Mouse (Mus musculus) embryonic facial prominence, embryonic 11.5 days (tissue): ENCODE measurements at regions not wholly inside any gene's neighbourhood (a gene's known extent, or its start where the extent isn't known, plus 50 kb on each side); places are given as distances from the start of the nearest gene placed in this dataset.

Experiments
- ATAC-seq: fragments of 200-750 bp; cut with Nextera tagmentation; replicated peaks from 2 replicates; pipeline ENCODE4 v1.8.0; 2017; ENCODE audit warnings: low read depth; ENCODE audit not compliant: insufficient number of reproducible peaks, low FRiP score, low TSS enrichment
- DNase-seq: peaks from one replicate; pipeline ENCODE4 v3.0.0-alpha.2; 2015; ENCODE audit warnings: low spot score
- H3K27ac ChIP-seq: fragments of 300-500 bp; sonication (generic); replicated peaks from 2 replicates; pipeline ENCODE4 v1.5.1; 2014; ENCODE audit warnings: mild to moderate bottlenecking, low read depth, low read length, control low read depth
- H3K27me3 ChIP-seq: fragments of 300-500 bp; sonication (generic); 2 replicates; pipeline ENCODE4 v1.6.1; 2014; ENCODE audit warnings: mild to moderate bottlenecking, low read length, moderate library complexity, mixed read lengths; ENCODE audit not compliant: control insufficient read depth, insufficient read depth
- H3K36me3 ChIP-seq: fragments of 300-500 bp; sonication (generic); replicated peaks from 2 replicates; pipeline ENCODE4 v1.6.1; 2014; ENCODE audit warnings: low read depth, mild to moderate bottlenecking, low read length, moderate library complexity, mixed read lengths; ENCODE audit not compliant: control insufficient read depth, insufficient read depth
- H3K4me1 ChIP-seq: fragments of 300-500 bp; sonication (generic); 2 replicates; pipeline ENCODE4 v1.6.1; 2014; ENCODE audit warnings: low read length, mixed read lengths; ENCODE audit not compliant: control insufficient read depth, insufficient read depth
- H3K4me2 ChIP-seq: fragments of 300-500 bp; sonication (generic); 2 replicates; pipeline ENCODE4 v1.6.1; 2014; ENCODE audit warnings: low read depth, mild to moderate bottlenecking, control low read depth, low read length, moderate library complexity
- H3K4me3 ChIP-seq: fragments of 300-500 bp; sonication (generic); 2 replicates; pipeline ENCODE4 v1.5.1; 2014; ENCODE audit warnings: low read depth, low read length, control low read depth
- H3K9ac ChIP-seq: fragments of 300-500 bp; sonication (generic); replicated peaks from 2 replicates; pipeline ENCODE4 v1.6.1; 2014; ENCODE audit warnings: mild to moderate bottlenecking, control low read depth, low read length
- H3K9me3 ChIP-seq: fragments of 300-500 bp; sonication (generic); replicated peaks from 2 replicates; pipeline ENCODE4 v1.6.1; 2016; ENCODE audit warnings: mild to moderate bottlenecking, low read length, inconsistent platforms, mixed read lengths; ENCODE audit not compliant: control insufficient read depth
- WGBS: fragments of 180-500 bp; shearing (Covaris S2); extraction: QIAGEN DNeasy Blood & Tissue Kit; methylation state at CpG from one replicate; pipeline ENCODE4 v1.1.7; 2014; 5-methylcytosine and 5-hydroxymethylcytosine counted together

GRCm38 (mm10) chr14:25389314-25389713, 69.7 kb upstream of the Zmiz1 start:
- ATAC-seq (0 out of 2 replicates have a peak, but pooled peaks have one; percentile 49), DNase-seq (peak; percentile 43)
- 15% methylated on average over 2 of the region's 2 CpGs for WGBS
- no peak overlapping the region for H3K9ac ChIP-seq
- no peaks in the 10 kb centered on the region for H3K9me3 ChIP-seq
- no peaks in the 10 kb centered on the region for H3K27me3 ChIP-seq
- no peak overlapping the region for H3K27ac ChIP-seq
- H3K4me2 ChIP-seq: no peak overlapping the region
- no peaks in the 10 kb centered on the region for H3K4me1 ChIP-seq
- H3K36me3 ChIP-seq: no peaks in the 10 kb centered on the region
- H3K4me3 ChIP-seq: no peak overlapping the region

GRCm38 (mm10) chr14:25392412-25392811, 66.6 kb upstream of the Zmiz1 start:
- 73% methylated on average over 6 of the region's 6 CpGs for WGBS
- H3K9ac ChIP-seq: no peak overlapping the region
- H3K9me3 ChIP-seq: no peaks in the 10 kb centered on the region
- H3K4me1 ChIP-seq: no peaks in the 10 kb centered on the region
- no peak overlapping the region for H3K4me2 ChIP-seq
- no peak overlapping the region for H3K4me3 ChIP-seq
- ATAC-seq (no peak), DNase-seq (no peak)
- no peak overlapping the region for H3K27ac ChIP-seq
- no peaks in the 10 kb centered on the region for H3K36me3 ChIP-seq
- no peaks in the 10 kb centered on the region for H3K27me3 ChIP-seq

- H3K4me1 ChIP-seq: peaks cover 3% of the 10 kb centered on the region
- 81% methylated on average over 6 of the region's 6 CpGs for WGBS
Observed at GRCm38 (mm10) chr14:25392940-25393339, 66.0 kb upstream of the Zmiz1 start.

GRCm38 (mm10) chr14:25394931-25395330, 64.1 kb upstream of the Zmiz1 start:
- no peak overlapping the region for H3K9ac ChIP-seq
- DNase-seq: no peak
- no peaks in the 10 kb centered on the region for H3K9me3 ChIP-seq
- H3K4me1 ChIP-seq: peaks cover 3% of the 10 kb centered on the region
- no peaks in the 10 kb centered on the region for H3K27me3 ChIP-seq
- no peak overlapping the region for H3K27ac ChIP-seq
- H3K4me2 ChIP-seq: no peak overlapping the region
- H3K36me3 ChIP-seq: no peaks in the 10 kb centered on the region
- H3K4me3 ChIP-seq: no peak overlapping the region
- 72% methylated on average over 6 of the region's 6 CpGs for WGBS
- no peak for ATAC-seq

More at GRCm38 (mm10) chr14:25392940-25393339, 66.0 kb upstream of the Zmiz1 start:
- Histone ChIP-seq H3K9ac (no peak overlapping the region), H3K4me2 (no peak overlapping the region), H3K27ac (no peak overlapping the region), H3K9me3 (no peaks in the 10 kb centered on the region), H3K27me3 (no peaks in the 10 kb centered on the region), H3K36me3 (no peaks in the 10 kb centered on the region), H3K4me3 (no peak overlapping the region)
- no peak for ATAC-seq
- DNase-seq: no peak

- Histone ChIP-seq H3K36me3 (no peaks in the 10 kb centered on the region), H3K4me2 (no peak overlapping the region), H3K27ac (peak overlapping the region; percentile 57), H3K4me1 (peaks cover 3% of the 10 kb centered on the region), H3K27me3 (no peaks in the 10 kb centered on the region), H3K9me3 (no peaks in the 10 kb centered on the region), H3K9ac (no peak overlapping the region), H3K4me3 (no peak overlapping the region)
- ATAC-seq (peak; percentile 78), DNase-seq (peak; percentile 90)
- WGBS: under 1% methylated on average over 9 of the region's 9 CpGs
Observed at GRCm38 (mm10) chr14:25396990-25397531, 61.9 kb upstream of the Zmiz1 start.

- DNase-seq: peak; percentile 57
- no peak overlapping the region for H3K4me2 ChIP-seq
- H3K4me1 ChIP-seq: peaks cover 3% of the 10 kb centered on the region
- no peaks in the 10 kb centered on the region for H3K9me3 ChIP-seq
- H3K27ac ChIP-seq: peak overlapping the region; percentile 57
- no peak overlapping the region for H3K4me3 ChIP-seq
- 19% methylated on average over 5 of the region's 5 CpGs for WGBS
- no peaks in the 10 kb centered on the region for H3K36me3 ChIP-seq
- peak; percentile 78 for ATAC-seq
- no peaks in the 10 kb centered on the region for H3K27me3 ChIP-seq
- H3K9ac ChIP-seq: peak overlapping the region; percentile 53
Observed at GRCm38 (mm10) chr14:25397751-25398150, 61.2 kb upstream of the Zmiz1 start.

GRCm38 (mm10) chr14:25398745-25399144, 60.2 kb upstream of the Zmiz1 start:
- 83% methylated on average over 5 of the region's 5 CpGs for WGBS
- DNase-seq: no peak
- Histone ChIP-seq H3K27me3 (no peaks in the 10 kb centered on the region), H3K36me3 (no peaks in the 10 kb centered on the region), H3K4me3 (no peak overlapping the region), H3K9me3 (no peaks in the 10 kb centered on the region), H3K9ac (no peak overlapping the region), H3K4me1 (peaks cover 3% of the 10 kb centered on the region), H3K27ac (no peak overlapping the region), H3K4me2 (no peak overlapping the region)
- no peak for ATAC-seq

- Histone ChIP-seq H3K4me2 (no peak overlapping the region), H3K4me1 (peaks cover 3% of the 10 kb centered on the region), H3K4me3 (no peak overlapping the region), H3K36me3 (no peaks in the 10 kb centered on the region), H3K9ac (no peak overlapping the region), H3K9me3 (no peaks in the 10 kb centered on the region), H3K27me3 (no peaks in the 10 kb centered on the region), H3K27ac (no peak overlapping the region)
- WGBS: 75% methylated on average over 3 of the region's 3 CpGs
- DNase-seq: no peak
- no peak for ATAC-seq
Observed at GRCm38 (mm10) chr14:25399286-25399685, 59.7 kb upstream of the Zmiz1 start.
